Mouse (Mus musculus): Measurements from ENCODE around the gene Zfand2b. TPM values are rescaled to one million over a fixed set of nuclear protein-coding genes. Genes with fewer than 3 reads are reported as not detected.

The Zfand2b gene
- polyA plus RNA-seq, 1 experiment from 2014 or later, result 27.2 TPM

GRCm38 (mm10) chr1:75192452-75192851 lies 24.0 kb downstream of the Zfand2b start:
- peaks cover 52% of the 10 kb centered on the region for H3K36me3 ChIP-seq
- peak overlapping the region; percentile 92 for H3K9ac ChIP-seq
- no peaks in the 10 kb centered on the region for H3K27me3 ChIP-seq (replicated peaks)
- H3K9me3 ChIP-seq, result no peaks in the 10 kb centered on the region
- H3K4me3 ChIP-seq, result peak overlapping the region; percentile 70
- no peak; the same call in 1 of the 2 replicates for ATAC-seq (ENCODE audit: extremely low read depth, insufficient number of reproducible peaks, low FRiP score, low TSS enrichment)
- H3K4me1 ChIP-seq, result peaks cover 27% of the 10 kb centered on the region
- H3K4me2 ChIP-seq, result peak overlapping the region; percentile 85
- peak overlapping the region; percentile 96 for H3K27ac ChIP-seq (replicated peaks)
- under 1% methylated on average over 19 of the region's 19 CpGs for WGBS

- Histone ChIP-seq H3K27ac (replicated peaks) (no peak overlapping the region), H3K9me3 (no peaks in the 10 kb centered on the region), H3K9ac (no peak overlapping the region), H3K4me1 (no peaks in the 10 kb centered on the region), H3K4me2 (no peak overlapping the region), H3K36me3 (peaks cover 44% of the 10 kb centered on the region), H3K4me3 (no peak overlapping the region), H3K27me3 (replicated peaks) (no peaks in the 10 kb centered on the region)
- 62% methylated on average over 1 of the region's 1 CpGs for WGBS
- no peak for ATAC-seq (ENCODE audit: extremely low read depth, insufficient number of reproducible peaks, low FRiP score, low TSS enrichment)
Observed at GRCm38 (mm10) chr1:75201236-75201635, 32.8 kb downstream of the Zfand2b start.

- H3K27ac ChIP-seq (replicated peaks), result no peak overlapping the region
- H3K4me1 ChIP-seq, result peaks cover 47% of the 10 kb centered on the region
- peak overlapping the region; percentile 99 for H3K4me2 ChIP-seq
- no peak for ATAC-seq (ENCODE audit: extremely low read depth, insufficient number of reproducible peaks, low FRiP score, low TSS enrichment)
- H3K27me3 ChIP-seq (replicated peaks), result peaks cover 16% of the 10 kb centered on the region
- H3K36me3 ChIP-seq, result peaks cover 25% of the 10 kb centered on the region
- 13% methylated on average over 34 of the region's 34 CpGs for WGBS
- H3K4me3 ChIP-seq, result peak overlapping the region; percentile 92
- H3K9me3 ChIP-seq, result no peaks in the 10 kb centered on the region
- peak overlapping the region; percentile 73 for H3K9ac ChIP-seq
Observed at GRCm38 (mm10) chr1:75208967-75209678, 40.7 kb downstream of the Zfand2b start.

- 5% methylated on average over 42 of the region's 42 CpGs for WGBS
- peak within 1 kb of the TSS; percentile 57 for H3K27ac ChIP-seq (replicated peaks)
- peaks cover 16% of the 10 kb centered on the region for H3K27me3 ChIP-seq (replicated peaks)
- peak; percentile 82 for ATAC-seq (ENCODE audit: extremely low read depth, insufficient number of reproducible peaks, low FRiP score, low TSS enrichment)
- peaks cover 38% of the 10 kb centered on the region for H3K36me3 ChIP-seq
- peak within 1 kb of the TSS; percentile 92 for H3K4me3 ChIP-seq
- peak within 1 kb of the TSS; percentile 99 for H3K4me2 ChIP-seq
- peaks cover 47% of the 10 kb centered on the region for H3K4me1 ChIP-seq
- peak within 1 kb of the TSS; percentile 98 for H3K9ac ChIP-seq
- H3K9me3 ChIP-seq, result no peaks in the 10 kb centered on the region
Observed at GRCm38 (mm10) chr1:75210136-75211087, 42.0 kb downstream of the Zfand2b start, which contains the start of the genes Glb1l and Stk16. Gene Glb1l, minus strand, starts transcription at chr1:75210813. Gene Stk16, plus strand, starts transcription at chr1:75210838.

GRCm38 (mm10) chr1:75211141-75211708 lies 42.8 kb downstream of the Zfand2b start:
- peaks cover 47% of the 10 kb centered on the region for H3K4me1 ChIP-seq
- H3K9me3 ChIP-seq, result no peaks in the 10 kb centered on the region
- WGBS, result 10% methylated on average over 17 of the region's 17 CpGs
- no peak for ATAC-seq (ENCODE audit: extremely low read depth, insufficient number of reproducible peaks, low FRiP score, low TSS enrichment)
- peaks cover 46% of the 10 kb centered on the region for H3K36me3 ChIP-seq
- H3K4me2 ChIP-seq, result peak overlapping the region; percentile 99
- peak overlapping the region; percentile 98 for H3K9ac ChIP-seq
- peak overlapping the region; percentile 92 for H3K4me3 ChIP-seq
- H3K27me3 ChIP-seq (replicated peaks), result peaks cover 21% of the 10 kb centered on the region
- H3K27ac ChIP-seq (replicated peaks), result peak overlapping the region; percentile 57

- ATAC-seq (ENCODE audit: extremely low read depth, insufficient number of reproducible peaks, low FRiP score, low TSS enrichment), result no peak
- no peaks in the 10 kb centered on the region for H3K9me3 ChIP-seq
- WGBS, result 85% methylated on average over 4 of the region's 4 CpGs
Observed at GRCm38 (mm10) chr1:75212542-75212941, 44.1 kb downstream of the Zfand2b start.

GRCm38 (mm10) chr1:75213096-75213495 lies 44.6 kb downstream of the Zfand2b start:
- WGBS, result 70% methylated on average over 7 of the region's 7 CpGs
- Histone ChIP-seq H3K4me3 (no peak overlapping the region), H3K9me3 (no peaks in the 10 kb centered on the region), H3K27me3 (replicated peaks) (peaks cover 39% of the 10 kb centered on the region), H3K4me1 (peaks cover 56% of the 10 kb centered on the region), H3K36me3 (peaks cover 46% of the 10 kb centered on the region), H3K9ac (no peak overlapping the region), H3K4me2 (no peak overlapping the region), H3K27ac (replicated peaks) (no peak overlapping the region)
- ATAC-seq (ENCODE audit: extremely low read depth, insufficient number of reproducible peaks, low FRiP score, low TSS enrichment), result no peak

More at GRCm38 (mm10) chr1:75212542-75212941, 44.1 kb downstream of the Zfand2b start:
- H3K4me2 ChIP-seq, result peak overlapping the region; percentile 10; the same call in 1 of the 2 replicates
- no peak overlapping the region for H3K27ac ChIP-seq (replicated peaks)
- no peak overlapping the region for H3K4me3 ChIP-seq
- no peak overlapping the region for H3K9ac ChIP-seq
- H3K27me3 ChIP-seq (replicated peaks), result peaks cover 34% of the 10 kb centered on the region
- H3K36me3 ChIP-seq, result peaks cover 46% of the 10 kb centered on the region
- peaks cover 50% of the 10 kb centered on the region for H3K4me1 ChIP-seq

GRCm38 (mm10) chr1:75214442-75214841 lies 46.0 kb downstream of the Zfand2b start:
- WGBS, result 77% methylated on average over 2 of the region's 2 CpGs
- Histone ChIP-seq H3K4me1 (peaks cover 55% of the 10 kb centered on the region), H3K27ac (replicated peaks) (no peak overlapping the region)

GRCm38 (mm10) chr1:75214886-75215285 lies 46.4 kb downstream of the Zfand2b start:
- Histone ChIP-seq H3K27me3 (replicated peaks) (peaks cover 41% of the 10 kb centered on the region), H3K4me2 (no peak overlapping the region), H3K36me3 (peaks cover 46% of the 10 kb centered on the region), H3K9me3 (no peaks in the 10 kb centered on the region), H3K4me3 (no peak overlapping the region), H3K27ac (replicated peaks) (no peak overlapping the region), H3K9ac (no peak overlapping the region), H3K4me1 (peaks cover 55% of the 10 kb centered on the region)
- 72% methylated on average over 5 of the region's 5 CpGs for WGBS
- no peak for ATAC-seq (ENCODE audit: extremely low read depth, insufficient number of reproducible peaks, low FRiP score, low TSS enrichment)

More at GRCm38 (mm10) chr1:75214442-75214841, 46.0 kb downstream of the Zfand2b start:
- Histone ChIP-seq H3K27me3 (replicated peaks) (peaks cover 41% of the 10 kb centered on the region), H3K4me2 (no peak overlapping the region), H3K36me3 (peaks cover 46% of the 10 kb centered on the region), H3K9me3 (no peaks in the 10 kb centered on the region), H3K9ac (no peak overlapping the region), H3K4me3 (no peak overlapping the region)
- no peak for ATAC-seq (ENCODE audit: extremely low read depth, insufficient number of reproducible peaks, low FRiP score, low TSS enrichment)

GRCm38 (mm10) chr1:75215785-75216184 lies 47.3 kb downstream of the Zfand2b start:
- Histone ChIP-seq H3K27ac (replicated peaks) (no peak overlapping the region), H3K9ac (no peak overlapping the region), H3K4me1 (peaks cover 50% of the 10 kb centered on the region), H3K4me2 (no peak overlapping the region), H3K36me3 (peaks cover 46% of the 10 kb centered on the region), H3K4me3 (no peak overlapping the region), H3K27me3 (replicated peaks) (peaks cover 49% of the 10 kb centered on the region), H3K9me3 (no peaks in the 10 kb centered on the region)
- no peak for ATAC-seq (ENCODE audit: extremely low read depth, insufficient number of reproducible peaks, low FRiP score, low TSS enrichment)
- WGBS, result 92% methylated on average over 9 of the region's 9 CpGs

Measured in heart, embryonic 13.5 days (tissue).